In the genomic region with DNA sequence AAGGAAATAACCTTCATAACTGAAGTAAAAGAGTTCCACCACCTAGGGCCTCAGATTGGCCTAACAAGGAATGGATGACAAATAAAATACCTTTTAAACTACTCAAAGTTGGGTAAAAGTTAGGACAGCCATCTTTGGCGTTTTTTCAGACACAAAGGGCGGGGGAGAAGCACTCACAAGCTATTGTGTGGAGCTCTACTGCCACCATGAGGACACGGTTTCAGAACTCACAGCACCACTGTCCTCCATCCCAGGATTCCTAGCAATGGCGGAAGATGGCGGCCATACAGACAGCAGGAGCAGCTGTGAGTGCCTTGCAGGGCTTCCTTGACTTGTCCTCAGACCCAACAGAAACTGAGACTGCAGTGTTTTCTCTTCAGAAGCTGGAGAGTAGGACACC, we compare ENCODE assay signal across 8 mouse cellular contexts.
A peak's percentile ranks its signal among the peaks of the same experiment; 100 is the strongest.
DNase-seq lines count a peak whose midpoint lies in the region; ATAC-seq lines count a peak whose summit lies in the region.

No protein-coding gene starts in this region.

- no peak overlapping the region for H3K9ac ChIP-seq in heart, embryonic 11.5 days (ENCODE audit: low read depth, low read length)
- no peak overlapping the region for H3K9ac ChIP-seq in hindbrain, embryonic 15.5 days
- no peak overlapping the region for H3K9ac ChIP-seq in liver, embryonic 16.5 days (ENCODE audit: low read depth, low read length)

- peaks cover 3% of the 10 kb centered on the region; the same call in 1 of the 2 replicates for H3K36me3 ChIP-seq in heart, embryonic 11.5 days (ENCODE audit: control insufficient read depth, insufficient read depth, low read length)
- peaks cover 44% of the 10 kb centered on the region for H3K36me3 ChIP-seq in heart, embryonic 10.5 days
- H3K36me3 ChIP-seq in hindbrain, embryonic 15.5 days, result 0 out of 2 replicates have a peak, but pooled peaks cover 4% of the 10 kb centered on the region
- no peaks in the 10 kb centered on the region for H3K36me3 ChIP-seq in liver, embryonic 16.5 days (ENCODE audit: control insufficient read depth, insufficient read depth)

- peak overlapping the region; percentile 19; the same call in 1 of the 2 replicates for H3K4me2 ChIP-seq in heart, embryonic 11.5 days
- H3K4me2 ChIP-seq in hindbrain, embryonic 15.5 days, result 0 out of 2 replicates have a peak overlapping the region, but pooled peaks have one; percentile 19
- no peak overlapping the region for H3K4me2 ChIP-seq in liver, embryonic 16.5 days (ENCODE audit: low read depth, low read length)

- H3K27ac ChIP-seq in heart, embryonic 11.5 days (ENCODE audit: low read depth, low read length), result no peak overlapping the region
- no peak overlapping the region for H3K27ac ChIP-seq in heart, embryonic 10.5 days
- H3K27ac ChIP-seq in hindbrain, embryonic 15.5 days (replicated peaks), result peak overlapping the region; percentile 62; the same call in 1 of the 2 replicates
- no peak overlapping the region for H3K27ac ChIP-seq in liver, embryonic 16.5 days (ENCODE audit: low read length)

- DNase-seq in heart, embryonic 10.5 days (ENCODE audit: low spot score), result no peak
- peak; percentile 83 for DNase-seq in ES-CJ7 (ENCODE audit: low read depth, low spot score)
- peak; percentile 78 for DNase-seq in embryo, embryonic 10.5 days (ENCODE audit: low spot score)
- DNase-seq in ovary, postnatal 14 days (ENCODE audit: low spot score), result peak; percentile 93

- 70% methylated on average over 5 of the region's 5 CpGs for WGBS in heart, embryonic 11.5 days (ENCODE audit: insufficient replicate concordance)
- 48% methylated on average over 5 of the region's 5 CpGs for WGBS in heart, embryonic 10.5 days
- 59% methylated on average over 5 of the region's 5 CpGs for WGBS in hindbrain, embryonic 15.5 days
- 36% methylated on average over 5 of the region's 5 CpGs for WGBS in liver, embryonic 16.5 days (ENCODE audit: insufficient replicate concordance)

- H3K4me1 ChIP-seq in heart, embryonic 11.5 days (ENCODE audit: control insufficient read depth, insufficient read depth, low read length), result no peaks in the 10 kb centered on the region
- H3K4me1 ChIP-seq in heart, embryonic 10.5 days, result no peaks in the 10 kb centered on the region
- H3K4me1 ChIP-seq in hindbrain, embryonic 15.5 days (replicated peaks), result no peaks in the 10 kb centered on the region
- no peaks in the 10 kb centered on the region for H3K4me1 ChIP-seq in liver, embryonic 16.5 days (ENCODE audit: control insufficient read depth, low read depth, low read length)

- no peak overlapping the region for H3K4me3 ChIP-seq in heart, embryonic 11.5 days (ENCODE audit: low read depth, low read length)
- H3K4me3 ChIP-seq in heart, embryonic 10.5 days, result no peak overlapping the region
- no peak overlapping the region for H3K4me3 ChIP-seq in hindbrain, embryonic 15.5 days
- peak overlapping the region; percentile 26 for H3K4me3 ChIP-seq in liver, embryonic 16.5 days (ENCODE audit: low read depth, low read length)

- H3K9me3 ChIP-seq in heart, embryonic 11.5 days (replicated peaks; ENCODE audit: control insufficient read depth, low read length), result no peaks in the 10 kb centered on the region
- no peaks in the 10 kb centered on the region for H3K9me3 ChIP-seq in heart, embryonic 10.5 days
- no peaks in the 10 kb centered on the region for H3K9me3 ChIP-seq in hindbrain, embryonic 15.5 days
- H3K9me3 ChIP-seq in liver, embryonic 16.5 days (replicated peaks; ENCODE audit: control insufficient read depth, low read length), result no peaks in the 10 kb centered on the region

- H3K27me3 ChIP-seq in heart, embryonic 11.5 days (ENCODE audit: control insufficient read depth, insufficient read depth, low read length), result no peaks in the 10 kb centered on the region
- no peaks in the 10 kb centered on the region for H3K27me3 ChIP-seq in heart, embryonic 10.5 days (ENCODE audit: insufficient read depth, poor library complexity, severe bottlenecking)
- no peaks in the 10 kb centered on the region for H3K27me3 ChIP-seq in hindbrain, embryonic 15.5 days
- no peaks in the 10 kb centered on the region for H3K27me3 ChIP-seq in liver, embryonic 16.5 days (ENCODE audit: control insufficient read depth, insufficient read depth, low read depth, low read length)

- no peak for ATAC-seq in heart, embryonic 11.5 days (replicated peaks; ENCODE audit: insufficient number of reproducible peaks, low FRiP score, low TSS enrichment)
- ATAC-seq in hindbrain, embryonic 15.5 days (ENCODE audit: low FRiP score, low read depth), result peak; percentile 54; the same call in 1 of the 2 replicates
- no peak for ATAC-seq in liver, embryonic 16.5 days (ENCODE audit: low read depth)
- no peak for ATAC-seq in frontal cortex, adult (ENCODE audit: low TSS enrichment)
